Mouse (Mus musculus): Measurements from ENCODE around the gene Nlrc4. TPM values are rescaled to one million over a fixed set of nuclear protein-coding genes. Genes with fewer than 3 reads are reported as not detected.

The Nlrc4 gene
- total and polyA plus RNA-seq, 2 experiments from 2014 or later = 0.19 to 0.23 TPM

DNA sequence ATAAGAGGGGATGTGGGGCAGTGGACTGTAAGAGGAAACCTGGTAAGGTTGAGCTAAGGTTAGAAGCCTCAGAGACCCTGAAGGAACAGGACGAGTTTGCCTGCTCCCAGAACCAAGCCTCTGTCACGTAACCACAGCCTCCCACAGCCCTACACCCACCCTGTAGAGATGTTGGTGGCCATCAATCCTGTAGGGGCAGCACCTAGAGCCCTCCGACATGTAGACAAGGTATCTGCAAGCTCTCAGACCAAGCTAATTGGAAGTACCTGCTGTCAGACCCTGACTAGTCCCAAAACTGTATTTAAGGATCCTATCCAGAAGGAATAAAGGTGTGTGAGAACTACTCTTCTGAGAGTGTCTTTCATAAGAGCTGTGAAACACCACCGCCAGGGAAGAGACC lies 3.5 kb downstream of the Nlrc4 start:
- Histone ChIP-seq H3K27me3 (ENCODE audit: insufficient read depth, low read length) (no peaks in the 10 kb centered on the region), H3K27ac (ENCODE audit: low read depth, low read length) (no peak overlapping the region), H3K4me2 (ENCODE audit: low read depth) (no peak overlapping the region), H3K4me3 (ENCODE audit: low read depth, low read length) (no peak overlapping the region), H3K9ac (no peak overlapping the region), H3K9me3 (ENCODE audit: low read length) (no peaks in the 10 kb centered on the region), H3K36me3 (ENCODE audit: insufficient read depth) (no peaks in the 10 kb centered on the region), H3K4me1 (ENCODE audit: insufficient read depth) (no peaks in the 10 kb centered on the region)
- TF ChIP-seq CTCF (IDR thresholded peaks at IDR 0.05; ENCODE audit: low read depth) = no peak
- ATAC-seq (no peak), DNase-seq (no peak)
- 89% methylated on average over 4 of the region's 4 CpGs for WGBS

DNA sequence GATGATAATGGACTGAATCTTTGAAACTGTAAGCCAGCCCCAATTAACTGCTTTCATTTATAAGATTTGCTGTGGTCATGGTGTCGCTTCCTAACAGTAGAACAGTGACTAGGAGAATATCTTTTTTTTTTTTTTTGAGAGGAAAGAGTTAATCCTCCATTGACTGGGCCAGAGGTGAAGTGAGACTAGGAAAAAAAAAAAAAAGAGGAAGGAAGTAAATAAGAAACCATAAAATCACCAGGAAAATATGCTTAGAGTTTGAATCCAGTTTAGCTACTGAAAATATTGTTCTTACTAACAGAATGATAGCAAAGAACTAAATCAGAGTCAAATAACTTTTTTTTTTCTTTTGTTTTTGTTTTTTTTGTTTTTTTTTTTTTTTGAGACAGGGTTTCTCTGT lies 4.3 kb downstream of the Nlrc4 start:
- Histone ChIP-seq H3K27ac (ENCODE audit: low read depth, low read length) (no peak overlapping the region), H3K36me3 (ENCODE audit: insufficient read depth) (no peaks in the 10 kb centered on the region), H3K4me1 (ENCODE audit: insufficient read depth) (no peaks in the 10 kb centered on the region), H3K4me3 (ENCODE audit: low read depth, low read length) (no peak overlapping the region), H3K4me2 (ENCODE audit: low read depth) (no peak overlapping the region), H3K27me3 (ENCODE audit: insufficient read depth, low read length) (no peaks in the 10 kb centered on the region), H3K9ac (no peak overlapping the region), H3K9me3 (ENCODE audit: low read length) (no peaks in the 10 kb centered on the region)
- no peak for TF ChIP-seq CTCF (IDR thresholded peaks at IDR 0.05; ENCODE audit: low read depth)
- no peak for DNase-seq
- WGBS = 86% methylated on average over 1 of the region's 1 CpGs
- ATAC-seq = no peak

DNA sequence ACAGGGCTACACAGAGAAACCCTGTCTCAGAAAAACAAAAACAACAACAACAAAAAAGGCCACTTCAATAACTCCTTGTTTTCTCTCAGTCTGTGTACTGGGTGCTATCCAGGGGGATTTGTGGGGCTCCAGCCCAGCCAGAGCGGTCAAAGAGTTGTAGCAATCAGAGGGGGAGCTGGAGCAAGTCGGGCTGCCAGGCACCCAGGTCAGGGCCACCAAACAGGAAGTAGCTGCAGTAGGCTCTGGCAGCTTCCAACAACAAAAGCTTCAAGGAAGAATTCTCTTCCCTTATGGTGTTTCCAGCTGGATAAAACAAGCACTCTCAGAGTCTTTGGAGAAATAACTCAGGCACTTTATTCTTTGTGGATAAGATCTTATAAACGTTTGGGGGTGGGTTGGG lies 5.0 kb downstream of the Nlrc4 start:
- WGBS = 83% methylated on average over 3 of the region's 3 CpGs
- no peaks in the 10 kb centered on the region for H3K27me3 ChIP-seq (ENCODE audit: insufficient read depth, low read length)
- H3K27ac ChIP-seq (ENCODE audit: low read depth, low read length) = no peak overlapping the region
- TF ChIP-seq CTCF (IDR thresholded peaks at IDR 0.05; ENCODE audit: low read depth) = no peak
- H3K4me1 ChIP-seq (ENCODE audit: insufficient read depth) = no peaks in the 10 kb centered on the region
- ATAC-seq (no peak), DNase-seq (no peak)
- no peak overlapping the region for H3K9ac ChIP-seq
- H3K4me2 ChIP-seq (ENCODE audit: low read depth) = no peak overlapping the region
- no peak overlapping the region for H3K4me3 ChIP-seq (ENCODE audit: low read depth, low read length)
- H3K36me3 ChIP-seq (ENCODE audit: insufficient read depth) = no peaks in the 10 kb centered on the region
- no peaks in the 10 kb centered on the region for H3K9me3 ChIP-seq (ENCODE audit: low read length)

DNA sequence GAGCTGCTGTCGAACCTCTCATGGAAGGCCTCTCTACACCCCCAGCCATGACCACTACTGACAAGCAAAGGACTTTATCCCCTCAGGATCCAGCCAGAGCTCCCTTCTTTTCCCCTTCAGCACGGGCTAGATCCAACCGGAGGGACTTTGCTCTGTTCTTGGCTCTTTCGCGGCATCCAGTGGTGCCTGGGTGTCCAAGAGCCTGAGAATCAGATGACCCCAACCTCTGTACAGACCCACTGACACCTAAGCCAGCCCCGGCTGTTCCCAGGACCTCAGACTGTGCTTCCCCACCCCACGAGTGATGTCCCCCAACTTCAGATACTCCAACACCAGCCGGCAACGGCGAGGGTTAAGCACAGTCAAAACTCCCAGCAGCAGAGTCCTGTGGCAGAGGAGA lies 9.2 kb downstream of the Nlrc4 start:
- Histone ChIP-seq H3K4me2 (ENCODE audit: low read depth) (no peak overlapping the region), H3K4me3 (ENCODE audit: low read depth, low read length) (no peak overlapping the region), H3K9ac (no peak overlapping the region), H3K27ac (ENCODE audit: low read depth, low read length) (no peak overlapping the region), H3K4me1 (ENCODE audit: insufficient read depth) (no peaks in the 10 kb centered on the region), H3K27me3 (ENCODE audit: insufficient read depth, low read length) (no peaks in the 10 kb centered on the region), H3K9me3 (ENCODE audit: low read length) (no peaks in the 10 kb centered on the region), H3K36me3 (ENCODE audit: insufficient read depth) (no peaks in the 10 kb centered on the region)
- WGBS = 86% methylated on average over 10 of the region's 10 CpGs
- no peak for TF ChIP-seq CTCF (IDR thresholded peaks at IDR 0.05; ENCODE audit: low read depth)
- no peak for DNase-seq
- ATAC-seq = no peak

DNA sequence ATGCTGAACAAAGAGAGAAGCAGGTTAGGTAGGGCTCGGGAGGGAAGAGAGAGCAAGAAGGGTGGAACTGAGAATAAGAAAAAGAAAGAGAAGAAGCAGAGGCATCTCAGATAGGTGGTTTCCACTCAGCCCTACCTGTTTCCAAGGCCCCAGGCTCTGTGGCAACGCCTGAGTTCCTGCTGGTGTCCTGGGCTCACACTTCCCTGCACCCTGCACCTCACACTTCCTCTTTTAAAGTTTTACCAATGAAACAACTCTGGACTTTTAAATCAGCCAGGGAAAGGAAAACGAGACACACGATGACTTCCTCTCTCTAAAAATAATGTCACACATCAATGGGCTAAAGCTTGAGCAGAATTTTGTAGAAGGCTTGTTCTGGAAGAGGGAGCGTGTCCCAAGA lies 18.5 kb downstream of the Nlrc4 start:
- Histone ChIP-seq H3K4me1 (ENCODE audit: insufficient read depth) (no peaks in the 10 kb centered on the region), H3K27me3 (ENCODE audit: insufficient read depth, low read length) (no peaks in the 10 kb centered on the region), H3K9me3 (ENCODE audit: low read length) (no peaks in the 10 kb centered on the region), H3K27ac (ENCODE audit: low read depth, low read length) (no peak overlapping the region), H3K9ac (no peak overlapping the region), H3K4me2 (ENCODE audit: low read depth) (no peak overlapping the region), H3K4me3 (ENCODE audit: low read depth, low read length) (no peak overlapping the region), H3K36me3 (ENCODE audit: insufficient read depth) (no peaks in the 10 kb centered on the region)
- 89% methylated on average over 5 of the region's 5 CpGs for WGBS
- ATAC-seq = no peak
- DNase-seq = no peak
- no peak for TF ChIP-seq CTCF (IDR thresholded peaks at IDR 0.05; ENCODE audit: low read depth)

DNA sequence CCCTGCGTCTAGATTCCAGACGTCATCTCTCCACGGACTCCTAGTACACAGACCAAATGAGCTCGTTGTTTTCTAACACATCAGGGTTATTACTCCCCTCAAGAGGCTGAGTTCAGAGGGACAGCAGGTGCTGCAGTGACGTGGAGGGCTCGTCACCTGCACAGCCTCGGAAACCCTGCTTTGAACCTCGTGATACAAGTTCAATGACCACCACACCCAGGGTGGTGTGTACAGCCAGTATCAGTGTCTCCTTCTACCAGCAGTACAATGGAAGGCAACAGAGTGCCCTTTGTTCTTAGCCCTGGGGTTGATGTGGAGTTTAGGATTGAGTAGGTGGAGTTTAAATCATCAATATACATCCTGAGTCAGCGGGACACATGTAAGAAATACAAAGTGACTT lies 21.2 kb downstream of the Nlrc4 start:
- no peak for ATAC-seq
- no peak overlapping the region for H3K27ac ChIP-seq (ENCODE audit: low read depth, low read length)
- 84% methylated on average over 9 of the region's 9 CpGs for WGBS
- H3K4me1 ChIP-seq (ENCODE audit: insufficient read depth) = no peaks in the 10 kb centered on the region
- no peaks in the 10 kb centered on the region for H3K27me3 ChIP-seq (ENCODE audit: insufficient read depth, low read length)
- H3K9ac ChIP-seq = no peak overlapping the region
- no peak for TF ChIP-seq CTCF (IDR thresholded peaks at IDR 0.05; ENCODE audit: low read depth)
- H3K36me3 ChIP-seq (ENCODE audit: insufficient read depth) = no peaks in the 10 kb centered on the region
- no peak overlapping the region for H3K4me2 ChIP-seq (ENCODE audit: low read depth)
- H3K9me3 ChIP-seq (ENCODE audit: low read length) = no peaks in the 10 kb centered on the region
- H3K4me3 ChIP-seq (ENCODE audit: low read depth, low read length) = no peak overlapping the region
- DNase-seq = no peak

DNA sequence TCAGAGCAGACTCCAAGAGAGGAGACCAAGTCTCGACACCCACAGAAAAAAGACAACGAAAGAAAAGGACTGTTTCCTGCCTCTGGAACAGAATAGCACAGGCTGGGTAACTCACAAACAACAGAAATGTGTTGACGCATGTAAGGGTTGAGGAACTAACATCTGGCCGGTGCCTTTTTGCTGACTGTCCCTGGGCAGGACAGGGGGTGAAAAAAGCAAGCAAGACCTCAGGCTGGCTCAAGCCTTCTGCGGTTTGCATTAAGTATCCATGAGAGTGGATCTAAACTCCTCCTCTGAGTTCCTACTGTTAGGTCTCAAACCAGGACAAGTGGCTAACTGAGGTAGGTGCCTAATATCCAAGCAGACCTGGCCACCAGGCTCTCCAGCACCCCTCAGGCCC lies 26.3 kb downstream of the Nlrc4 start:
- Histone ChIP-seq H3K36me3 (ENCODE audit: insufficient read depth) (no peaks in the 10 kb centered on the region), H3K9me3 (ENCODE audit: low read length) (no peaks in the 10 kb centered on the region), H3K4me2 (ENCODE audit: low read depth) (no peak overlapping the region), H3K9ac (no peak overlapping the region), H3K27me3 (ENCODE audit: insufficient read depth, low read length) (no peaks in the 10 kb centered on the region), H3K4me3 (ENCODE audit: low read depth, low read length) (no peak overlapping the region), H3K4me1 (ENCODE audit: insufficient read depth) (no peaks in the 10 kb centered on the region), H3K27ac (ENCODE audit: low read depth, low read length) (no peak overlapping the region)
- TF ChIP-seq CTCF (IDR thresholded peaks at IDR 0.05; ENCODE audit: low read depth) = no peak
- 91% methylated on average over 5 of the region's 5 CpGs for WGBS
- no peak for DNase-seq
- no peak for ATAC-seq

DNA sequence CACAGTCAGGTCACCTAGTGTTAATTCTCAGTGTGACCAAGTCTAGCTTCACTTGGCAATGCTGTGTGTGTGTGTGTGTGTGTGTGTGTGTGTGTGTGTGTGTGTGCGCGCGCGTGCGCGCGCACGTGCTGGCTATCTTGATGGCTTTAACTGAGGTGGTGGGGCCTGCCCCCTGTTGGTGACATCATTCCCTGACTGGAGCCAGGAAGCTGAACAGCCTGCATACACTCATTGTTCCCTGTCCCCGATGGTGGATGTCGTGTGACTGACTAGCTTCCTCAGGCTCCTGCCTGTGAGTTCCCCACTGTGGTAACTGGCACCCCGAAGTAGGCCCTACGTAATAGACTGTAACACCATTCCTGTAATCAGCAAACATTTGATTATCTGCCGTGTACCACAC lies 27.5 kb downstream of the Nlrc4 start:
- WGBS = 73% methylated on average over 13 of the region's 13 CpGs
- DNase-seq (no peak), ATAC-seq (peak; percentile 25; the same call in 1 of the 2 replicates)
- peak; percentile 16; the same call in 1 of the 2 replicates for TF ChIP-seq CTCF (IDR thresholded peaks at IDR 0.05; ENCODE audit: low read depth)
- H3K4me2 ChIP-seq (ENCODE audit: low read depth) = no peak overlapping the region
- H3K27ac ChIP-seq (ENCODE audit: low read depth, low read length) = no peak overlapping the region
- H3K9ac ChIP-seq = no peak overlapping the region
- no peak overlapping the region for H3K4me3 ChIP-seq (ENCODE audit: low read depth, low read length)
- no peaks in the 10 kb centered on the region for H3K27me3 ChIP-seq (ENCODE audit: insufficient read depth, low read length)
- H3K36me3 ChIP-seq (ENCODE audit: insufficient read depth) = no peaks in the 10 kb centered on the region
- no peaks in the 10 kb centered on the region for H3K9me3 ChIP-seq (ENCODE audit: low read length)
- no peaks in the 10 kb centered on the region for H3K4me1 ChIP-seq (ENCODE audit: insufficient read depth)

Measured in forebrain, postnatal 0 days (tissue).